Mouse (Mus musculus) liver, embryonic 11.5 days (tissue): Measurements from ENCODE around the gene Sem1. TPM values are rescaled to one million over a fixed set of nuclear protein-coding genes. Genes with fewer than 3 reads are reported as not detected.

ENCODE experiments used
- ATAC-seq: fragments of 200-750 bp; cut with Nextera tagmentation; replicated peaks from 2 replicates; pipeline ENCODE4 v1.8.0; 2017; ENCODE audit warnings: moderate number of reproducible peaks, mild to moderate bottlenecking, moderate TSS enrichment, moderate library complexity; ENCODE audit not compliant: low FRiP score
- DNase-seq: peaks from one replicate; pipeline ENCODE4 v3.0.0-alpha.2; 2017; ENCODE audit warnings: low spot score
- H3K27ac ChIP-seq: fragments of 300-500 bp; sonication (generic); 2 replicates; pipeline ENCODE4 v1.5.1; 2014; ENCODE audit warnings: mild to moderate bottlenecking, low read depth, low read length, control low read depth
- H3K27me3 ChIP-seq: fragments of 300-500 bp; sonication (generic); replicated peaks from 2 replicates; pipeline ENCODE4 v1.6.1; 2014; ENCODE audit warnings: low read length, mixed read lengths; ENCODE audit not compliant: control insufficient read depth, insufficient read depth
- H3K36me3 ChIP-seq: fragments of 300-500 bp; sonication (generic); 2 replicates; pipeline ENCODE4 v1.6.1; 2014; ENCODE audit warnings: mild to moderate bottlenecking, low read length, moderate library complexity, mixed read lengths; ENCODE audit not compliant: control insufficient read depth, insufficient read depth
- H3K4me1 ChIP-seq: fragments of 300-500 bp; sonication (generic); replicated peaks from 2 replicates; pipeline ENCODE4 v1.6.1; 2014; ENCODE audit warnings: low read length, mixed read lengths; ENCODE audit not compliant: control insufficient read depth, insufficient read depth
- H3K4me2 ChIP-seq: fragments of 300-500 bp; sonication (generic); 2 replicates; pipeline ENCODE4 v1.6.1; 2014; ENCODE audit warnings: mild to moderate bottlenecking, control low read depth, moderate library complexity
- H3K4me3 ChIP-seq: fragments of 300-500 bp; sonication (generic); 2 replicates; pipeline ENCODE4 v1.5.1; 2014; ENCODE audit warnings: low read depth, low read length, control low read depth
- H3K9ac ChIP-seq: fragments of 300-500 bp; sonication (generic); 2 replicates; pipeline ENCODE4 v1.6.1; 2014; ENCODE audit warnings: low read depth, low read length, control low read depth
- H3K9me3 ChIP-seq: fragments of 300-500 bp; sonication (generic); 2 replicates; pipeline ENCODE4 v1.6.1; 2016; ENCODE audit warnings: low read length, inconsistent platforms, mixed read lengths; ENCODE audit not compliant: control insufficient read depth
- WGBS: fragments of 180-500 bp; shearing (Covaris S2); extraction: QIAGEN DNeasy Blood & Tissue Kit; methylation state at CpG from one replicate; pipeline ENCODE4 v1.1.7; 2014; 5-methylcytosine and 5-hydroxymethylcytosine counted together
- polyA plus RNA-seq: library from polyadenylated mRNA; unstranded; fragments of >200 nt; fragmentation: Nextera tagmentation; extraction: Ambion mirVana; gene quantifications from 2 replicates; pipeline ENCODE4 v1.2.1, GENCODE M21; 2014

Gene Sem1
- polyA plus RNA-seq, 1 experiment from 2014 or later = 213 TPM

GRCm38 (mm10) chr6:6575796-6576195 lies 2.7 kb downstream of the Sem1 start:
- 91% methylated on average over 4 of the region's 4 CpGs for WGBS

GRCm38 (mm10) chr6:6568436-6568835 lies 10.0 kb downstream of the Sem1 start:
- Histone ChIP-seq H3K27ac (no peak overlapping the region), H3K9ac (no peak overlapping the region), H3K9me3 (no peaks in the 10 kb centered on the region), H3K4me2 (no peak overlapping the region), H3K4me3 (no peak overlapping the region), H3K36me3 (no peaks in the 10 kb centered on the region; the same call in 1 of the 2 replicates), H3K27me3 (no peaks in the 10 kb centered on the region), H3K4me1 (peaks cover 3% of the 10 kb centered on the region; the same call in 1 of the 2 replicates)
- no peak for DNase-seq
- 85% methylated on average over 3 of the region's 3 CpGs for WGBS
- ATAC-seq = no peak

More at GRCm38 (mm10) chr6:6575796-6576195, 2.7 kb downstream of the Sem1 start:
- no peaks in the 10 kb centered on the region for H3K27me3 ChIP-seq
- H3K4me2 ChIP-seq = no peak overlapping the region
- ATAC-seq (no peak), DNase-seq (no peak)
- no peaks in the 10 kb centered on the region for H3K9me3 ChIP-seq
- H3K4me3 ChIP-seq = no peak overlapping the region
- H3K36me3 ChIP-seq = no peaks in the 10 kb centered on the region
- peaks cover 5% of the 10 kb centered on the region; the same call in 1 of the 2 replicates for H3K4me1 ChIP-seq
- no peak overlapping the region for H3K9ac ChIP-seq
- H3K27ac ChIP-seq = no peak overlapping the region

- ATAC-seq (no peak), DNase-seq (no peak)
- 81% methylated on average over 5 of the region's 5 CpGs for WGBS
- H3K4me2 ChIP-seq = no peak overlapping the region
- H3K4me1 ChIP-seq = peaks cover 5% of the 10 kb centered on the region; the same call in 1 of the 2 replicates
- H3K27ac ChIP-seq = no peak overlapping the region
- no peak overlapping the region for H3K9ac ChIP-seq
- no peak overlapping the region for H3K4me3 ChIP-seq
- H3K27me3 ChIP-seq = no peaks in the 10 kb centered on the region
- H3K9me3 ChIP-seq = no peaks in the 10 kb centered on the region
- no peaks in the 10 kb centered on the region; the same call in 1 of the 2 replicates for H3K36me3 ChIP-seq
These were observed 14.8 kb downstream of the Sem1 start for GRCm38 (mm10) chr6:6563691-6564090.

GRCm38 (mm10) chr6:6562716-6563115 lies 15.7 kb downstream of the Sem1 start:
- H3K27me3 ChIP-seq = no peaks in the 10 kb centered on the region
- no peaks in the 10 kb centered on the region for H3K9me3 ChIP-seq
- no peak overlapping the region for H3K4me3 ChIP-seq
- DNase-seq (no peak), ATAC-seq (no peak)
- H3K4me2 ChIP-seq = no peak overlapping the region
- H3K4me1 ChIP-seq = peaks cover 5% of the 10 kb centered on the region; the same call in 1 of the 2 replicates
- no peak overlapping the region for H3K27ac ChIP-seq
- no peak overlapping the region for H3K9ac ChIP-seq
- no peaks in the 10 kb centered on the region; the same call in 1 of the 2 replicates for H3K36me3 ChIP-seq
- 85% methylated on average over 5 of the region's 5 CpGs for WGBS

GRCm38 (mm10) chr6:6557647-6558046 lies 20.8 kb downstream of the Sem1 start:
- Histone ChIP-seq H3K4me2 (no peak overlapping the region), H3K9ac (no peak overlapping the region), H3K4me3 (no peak overlapping the region), H3K9me3 (no peaks in the 10 kb centered on the region), H3K27me3 (no peaks in the 10 kb centered on the region), H3K4me1 (peaks cover 5% of the 10 kb centered on the region; the same call in 1 of the 2 replicates), H3K36me3 (peaks cover 6% of the 10 kb centered on the region), H3K27ac (no peak overlapping the region)
- DNase-seq (no peak), ATAC-seq (no peak)
- 92% methylated on average over 1 of the region's 1 CpGs for WGBS

GRCm38 (mm10) chr6:6552006-6552405 lies 26.5 kb downstream of the Sem1 start:
- 64% methylated on average over 6 of the region's 6 CpGs for WGBS
- H3K9me3 ChIP-seq = no peaks in the 10 kb centered on the region
- H3K27me3 ChIP-seq = no peaks in the 10 kb centered on the region
- H3K4me3 ChIP-seq = no peak overlapping the region
- H3K36me3 ChIP-seq = peaks cover 6% of the 10 kb centered on the region
- H3K9ac ChIP-seq = no peak overlapping the region
- no peak for ATAC-seq
- no peak for DNase-seq
- H3K27ac ChIP-seq = no peak overlapping the region
- no peaks in the 10 kb centered on the region for H3K4me1 ChIP-seq
- no peak overlapping the region for H3K4me2 ChIP-seq

- no peaks in the 10 kb centered on the region for H3K27me3 ChIP-seq
- 60% methylated on average over 5 of the region's 5 CpGs for WGBS
- H3K36me3 ChIP-seq = no peaks in the 10 kb centered on the region
- H3K9ac ChIP-seq = no peak overlapping the region
- ATAC-seq (no peak), DNase-seq (no peak)
- no peaks in the 10 kb centered on the region for H3K4me1 ChIP-seq
- no peaks in the 10 kb centered on the region for H3K9me3 ChIP-seq
- no peak overlapping the region for H3K27ac ChIP-seq
- H3K4me2 ChIP-seq = no peak overlapping the region
- no peak overlapping the region for H3K4me3 ChIP-seq
These were observed 30.5 kb downstream of the Sem1 start for GRCm38 (mm10) chr6:6547997-6548396.

- Histone ChIP-seq H3K9ac (no peak overlapping the region), H3K27me3 (no peaks in the 10 kb centered on the region), H3K36me3 (no peaks in the 10 kb centered on the region), H3K27ac (no peak overlapping the region), H3K4me1 (no peaks in the 10 kb centered on the region), H3K4me3 (no peak overlapping the region), H3K9me3 (no peaks in the 10 kb centered on the region), H3K4me2 (no peak overlapping the region)
- DNase-seq (no peak), ATAC-seq (no peak)
- 84% methylated on average over 4 of the region's 4 CpGs for WGBS
These were observed 34.2 kb downstream of the Sem1 start for GRCm38 (mm10) chr6:6544255-6544645.

GRCm38 (mm10) chr6:6543606-6544254 lies 34.7 kb downstream of the Sem1 start:
- H3K4me2 ChIP-seq = no peak overlapping the region
- H3K36me3 ChIP-seq = no peaks in the 10 kb centered on the region
- DNase-seq = no peak
- WGBS = 84% methylated on average over 9 of the region's 9 CpGs
- no peak overlapping the region for H3K9ac ChIP-seq
- H3K27me3 ChIP-seq = no peaks in the 10 kb centered on the region
- H3K9me3 ChIP-seq = no peaks in the 10 kb centered on the region
- ATAC-seq = no peak
- no peak overlapping the region for H3K4me3 ChIP-seq
- H3K4me1 ChIP-seq = no peaks in the 10 kb centered on the region
- no peak overlapping the region for H3K27ac ChIP-seq
